Mouse (Mus musculus) liver, adult 2 months (tissue): ENCODE measurements at regions not wholly inside any gene's neighbourhood (a gene's known extent, or its start where the extent isn't known, plus 50 kb on each side); places are given as distances from the start of the nearest gene placed in this dataset.

Experiments used
- CTCF ChIP-seq: fragments of 200-500 bp; IDR thresholded peaks from 2 replicates; pipeline ENCODE4 v1.5.1; 2011; ENCODE audit warnings: low read depth, low read length, control low read depth
- POLR2A ChIP-seq: fragments of 200-500 bp; IDR thresholded peaks from 2 replicates; pipeline ENCODE4 v1.6.1; 2011; ENCODE audit warnings: low read length, control low read depth; ENCODE audit not compliant: insufficient read depth; ENCODE audit errors: extremely low read depth

DNA sequence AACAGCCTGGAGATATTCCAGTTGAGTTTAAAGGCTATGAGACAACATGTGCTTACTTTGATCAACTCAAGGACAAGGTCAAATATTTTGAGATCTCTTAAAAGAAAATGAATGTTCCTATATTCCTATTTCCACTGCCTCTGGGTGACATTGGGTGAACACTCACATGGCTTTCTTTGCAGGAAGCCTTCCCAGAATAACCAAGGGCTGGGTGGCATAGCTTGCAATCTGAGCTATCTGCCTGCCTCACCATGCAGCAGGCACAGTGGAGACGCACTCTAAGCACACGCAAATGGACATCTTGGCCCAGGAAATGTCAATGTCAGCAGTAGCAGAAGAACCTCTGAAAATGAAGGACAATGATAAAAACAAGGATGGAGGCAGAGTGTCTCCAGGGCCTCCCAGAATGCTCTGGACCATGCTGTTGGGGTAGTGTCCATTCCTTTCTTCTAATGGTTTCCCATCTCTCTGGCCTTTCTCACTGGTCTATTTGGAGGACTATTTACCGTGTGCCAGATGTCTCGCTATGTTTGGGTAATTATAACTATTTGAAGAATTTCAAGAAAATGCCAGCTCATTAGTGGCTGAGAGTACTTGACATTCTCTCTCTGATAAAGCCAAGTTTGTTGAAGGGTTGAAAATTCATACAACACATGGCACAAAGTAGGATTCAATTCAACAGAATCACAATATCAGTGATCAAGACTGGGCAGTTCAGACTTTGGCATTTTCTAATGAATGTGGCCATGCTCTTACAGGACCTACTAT is 276.3 kb upstream of the Rnf32 start:
- TF ChIP-seq CTCF, result no peak
- TF ChIP-seq POLR2A, result no peak
